ENCODE assay signal across 10 mouse cellular contexts in the genomic region with DNA sequence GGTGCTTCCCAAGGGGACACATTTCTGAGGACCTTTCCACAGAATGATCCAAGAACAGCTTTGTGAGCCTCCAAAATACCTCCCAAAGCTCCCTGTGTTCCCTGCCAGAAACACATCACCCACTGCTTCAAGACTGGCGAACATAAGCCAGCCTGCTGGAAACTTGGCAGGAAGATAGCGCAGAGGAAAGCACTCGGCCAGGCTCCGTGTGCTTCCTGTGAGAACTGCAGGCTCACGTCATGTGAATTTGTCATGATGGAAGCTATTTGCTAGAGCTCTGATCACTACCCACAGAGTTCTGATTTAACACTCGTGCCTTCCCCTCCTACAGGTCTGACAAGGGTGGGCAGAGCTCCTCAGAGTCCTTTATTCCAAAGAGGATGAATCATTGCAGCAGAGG. TPM values are rescaled to one million over a fixed set of nuclear protein-coding genes. Genes with fewer than 3 reads are reported as not detected.
A peak's percentile ranks its signal among the peaks of the same experiment; 100 is the strongest.
DNase-seq lines count a peak whose midpoint lies in the region; ATAC-seq lines count a peak whose summit lies in the region.
"Had no signal": no experiment of that assay in that cellular context is flagged by ENCODE, and none has a peak within 500 bp of the region (broad histone marks: within the 10 kb centered on the region; RNA-seq: fewer than 3 reads in every experiment).

No protein-coding gene starts in this region.

- DNase-seq in cerebellum, adult 11 months, result peak; percentile 67
- peak; percentile 42 for DNase-seq in gastrocnemius, postnatal 14 days
- peak; percentile 69 to 78 for DNase-seq in layer of hippocampus, postnatal 36 days
- peak; percentile 51 for DNase-seq in right cerebral cortex, postnatal 14 days
- no peak for DNase-seq in B cell, adult 2 months
- no peak for DNase-seq in liver

- 0 out of 2 replicates have a peak, but pooled peaks have one; percentile 31 for ATAC-seq in hindbrain, embryonic 16.5 days
- no peak for ATAC-seq in hindbrain, embryonic 13.5 days (ENCODE audit: low FRiP score)

- H3K4me2 ChIP-seq in hindbrain, embryonic 16.5 days (ENCODE audit: low read length), result no peak overlapping the region
- no peak overlapping the region for H3K4me2 ChIP-seq in hindbrain, embryonic 13.5 days
- H3K4me2 ChIP-seq: embryonic facial prominence, embryonic 15.5 days had no signal

- intact Hi-C loops in gastrocnemius, postnatal 14 days (cut with DNase I; ENCODE audit: low total_unique reads), result no loop called here

- peaks cover 25% of the 10 kb centered on the region for H3K4me1 ChIP-seq in hindbrain, embryonic 16.5 days (ENCODE audit: control insufficient read depth, insufficient read depth, low read depth, low read length)
- peaks cover 20% of the 10 kb centered on the region for H3K4me1 ChIP-seq in hindbrain, embryonic 13.5 days (replicated peaks)

- H3K4me3 ChIP-seq in hindbrain, embryonic 16.5 days (ENCODE audit: low read length), result no peak overlapping the region
- H3K4me3 ChIP-seq in hindbrain, embryonic 13.5 days, result no peak overlapping the region
- H3K4me3 ChIP-seq: embryonic facial prominence, embryonic 15.5 days; megakaryocyte, embryonic 14.5 days had no signal

- H3K27me3 ChIP-seq in hindbrain, embryonic 16.5 days (replicated peaks; ENCODE audit: control insufficient read depth, insufficient read depth, low read length), result no peaks in the 10 kb centered on the region
- H3K27me3 ChIP-seq in hindbrain, embryonic 13.5 days, result no peaks in the 10 kb centered on the region
- H3K27me3 ChIP-seq: embryonic facial prominence, embryonic 15.5 days had no signal

- no peak overlapping the region for H3K27ac ChIP-seq in hindbrain, embryonic 16.5 days (ENCODE audit: low read depth, low read length)
- H3K27ac ChIP-seq in hindbrain, embryonic 13.5 days, result no peak overlapping the region
- H3K27ac ChIP-seq: embryonic facial prominence, embryonic 15.5 days had no signal

- no peaks in the 10 kb centered on the region for H3K9me3 ChIP-seq in hindbrain, embryonic 16.5 days (ENCODE audit: control insufficient read depth, low read length)
- H3K9me3 ChIP-seq in hindbrain, embryonic 13.5 days, result no peaks in the 10 kb centered on the region
- H3K9me3 ChIP-seq: embryonic facial prominence, embryonic 15.5 days; megakaryocyte, embryonic 14.5 days had no signal

- no peaks in the 10 kb centered on the region for H3K36me3 ChIP-seq in hindbrain, embryonic 16.5 days (ENCODE audit: control insufficient read depth, insufficient read depth, low read length)
- H3K36me3 ChIP-seq in hindbrain, embryonic 13.5 days, result no peaks in the 10 kb centered on the region
- H3K36me3 ChIP-seq: embryonic facial prominence, embryonic 15.5 days had no signal

- WGBS in hindbrain, embryonic 16.5 days, result 52% methylated on average over 6 of the region's 6 CpGs
- WGBS in hindbrain, embryonic 13.5 days, result 79% methylated on average over 6 of the region's 6 CpGs

- no peak overlapping the region for H3K9ac ChIP-seq in hindbrain, embryonic 16.5 days (ENCODE audit: low read depth, low read length)
- no peak overlapping the region for H3K9ac ChIP-seq in hindbrain, embryonic 13.5 days
- H3K9ac ChIP-seq: embryonic facial prominence, embryonic 15.5 days had no signal

RNA-seq across cellular contexts. Expression of gene Galm, which starts 38.5 kb away (rescaled TPM):
- polyA plus RNA-seq in hindbrain, embryonic 16.5 days (2015; fragmentation: Nextera tagmentation; extraction: Ambion mirVana), result 2.8 and 3.7 TPM in 2 replicates
- polyA plus RNA-seq in hindbrain, embryonic 13.5 days (2015; fragmentation: Nextera tagmentation; extraction: Ambion mirVana), result 2.0 and 2.4 TPM in 2 replicates
- total RNA-seq in gastrocnemius, postnatal 14 days (2021), result 1 to 10 TPM; 1.7 to 2.4 TPM
- 1 to 10 TPM; 4.1 to 4.5 TPM for total RNA-seq in layer of hippocampus, postnatal 36 days (2021)

RNA-seq across cellular contexts. Expression of gene Srsf7, which starts 41.4 kb away (rescaled TPM):
- polyA plus RNA-seq in hindbrain, embryonic 16.5 days (2015; fragmentation: Nextera tagmentation; extraction: Ambion mirVana), result 356 and 367 TPM in 2 replicates
- 480 and 495 TPM in 2 replicates for polyA plus RNA-seq in hindbrain, embryonic 13.5 days (2015; fragmentation: Nextera tagmentation; extraction: Ambion mirVana)
- 10 to 100 TPM; 25.3 to 34.0 TPM for total RNA-seq in gastrocnemius, postnatal 14 days (2021)
- total RNA-seq in layer of hippocampus, postnatal 36 days (2021), result 100 to 1,000 TPM; 134 to 140 TPM

RNA-seq across cellular contexts. Expression of gene Ttc39d, which starts 41.5 kb away (rescaled TPM):
- 0.10 and 0.19 TPM in 2 replicates for polyA plus RNA-seq in hindbrain, embryonic 16.5 days (2015; fragmentation: Nextera tagmentation; extraction: Ambion mirVana)
- polyA plus RNA-seq in hindbrain, embryonic 13.5 days (2015; fragmentation: Nextera tagmentation; extraction: Ambion mirVana), result 0.17 and 0.18 TPM in 2 replicates
- under 1 TPM in 1 of 2 experiments, not detected in 1; 0.16 TPM for total RNA-seq in gastrocnemius, postnatal 14 days (2021)
- under 1 TPM; 0.18 to 0.27 TPM for total RNA-seq in layer of hippocampus, postnatal 36 days (2021)

RNA-seq across cellular contexts. Expression of gene Gemin6, which starts 58.5 kb away (rescaled TPM):
- polyA plus RNA-seq in hindbrain, embryonic 16.5 days (2015; fragmentation: Nextera tagmentation; extraction: Ambion mirVana), result 20.0 and 20.8 TPM in 2 replicates
- polyA plus RNA-seq in hindbrain, embryonic 13.5 days (2015; fragmentation: Nextera tagmentation; extraction: Ambion mirVana), result 21.0 and 22.9 TPM in 2 replicates
- total RNA-seq in gastrocnemius, postnatal 14 days (2021), result 1 to 10 TPM; 5.3 to 5.5 TPM
- total RNA-seq in layer of hippocampus, postnatal 36 days (2021), result 1 to 10 TPM; 5.6 to 6.1 TPM

Comparison
In these comparisons a context has a peak if more than half of its experiments do, and no peak if none do; other contexts are left out.
1. DNase-seq: peak in cerebellum, adult 11 months (single experiment), gastrocnemius, postnatal 14 days (single experiment), layer of hippocampus, postnatal 36 days (2 of 2) and right cerebral cortex, postnatal 14 days (single experiment); none in B cell, adult 2 months (0 of 2) and liver (single experiment).